ENCODE assay signal across 29 mouse cellular contexts in genomic region chr1:180791821-180792480, GRCm38 (mm10). TPM values are rescaled to one million over a fixed set of nuclear protein-coding genes. Genes with fewer than 3 reads are reported as not detected.
DNase-seq lines count a peak whose midpoint lies in the region; TF ChIP-seq lines count a peak whose summit lies in the region.
"Had no signal": no experiment of that assay in that cellular context is flagged by ENCODE, and none has a peak within 500 bp of the region (broad histone marks: within the 10 kb centered on the region; RNA-seq: fewer than 3 reads in every experiment).

No protein-coding gene starts in this region.

- DNase-seq in cerebellum, adult 11-12 months = peak; percentile 76
- DNase-seq in cerebellum, adult 8-10 months = no peak
- peak; percentile 18 for DNase-seq in 3T3-L1 (ENCODE audit: low read depth, low spot score)
- DNase-seq in cerebellum, adult 2 months = peak; percentile 48 to 67
- DNase-seq in cerebellum, postnatal 25 days = peak; percentile 71 to 75
- DNase-seq in urinary bladder, postnatal 4 days (ENCODE audit: low spot score in 2 of 2) = no peak
- no peak for DNase-seq in heart, postnatal 4 days
- DNase-seq: adrenal gland, adult 2 months; gastrocnemius, postnatal 25 days; heart, adult 11 months; heart, postnatal 36 days; kidney, adult 8-10 months; kidney, postnatal 4 days; layer of hippocampus, postnatal 36 days; liver; lung, adult 2 months; lung, postnatal 10 days; right cerebral cortex, postnatal 25 days had no signal

- no peak for TF ChIP-seq CTCF in cerebellum, adult 2 months (IDR thresholded peaks at IDR 0.05; ENCODE audit: borderline replicate concordance, insufficient read depth, low read depth, low read length)

- peaks cover 33% of the 10 kb centered on the region for H3K4me1 ChIP-seq in cerebellum, adult 2 months (ENCODE audit: control insufficient read depth, insufficient read depth, low read length)

- TF ChIP-seq POLR2A in cerebellum, adult 2 months (IDR thresholded peaks at IDR 0.05; ENCODE audit: borderline replicate concordance, insufficient read depth, low read length) = no peak

- no peak overlapping the region for H3K4me3 ChIP-seq in cerebellum, adult 2 months (replicated peaks; ENCODE audit: insufficient read depth, low read depth, low read length)
- H3K4me3 ChIP-seq: embryonic facial prominence, embryonic 13.5 days; forebrain, embryonic 10.5 days; forebrain, embryonic 15.5 days; hindbrain, embryonic 15.5 days; midbrain, embryonic 10.5 days; midbrain, embryonic 15.5 days; neural tube, embryonic 15.5 days; stomach, embryonic 15.5 days had no signal

- peak overlapping the region; percentile 15 for H3K27ac ChIP-seq in cerebellum, adult 2 months (ENCODE audit: insufficient read depth, low read length)
- H3K27ac ChIP-seq: embryonic facial prominence, embryonic 13.5 days; forebrain, embryonic 10.5 days; forebrain, embryonic 15.5 days; hindbrain, embryonic 15.5 days; kidney, postnatal 0 days; liver, embryonic 14.5 days; macrophage; midbrain, embryonic 10.5 days; midbrain, embryonic 15.5 days; neural tube, embryonic 15.5 days; stomach, embryonic 15.5 days had no signal

- WGBS in cerebellum, adult 2 months = 24% methylated on average over 14 of the region's 14 CpGs

- H3K27me3 ChIP-seq in cerebellum, adult 2 months (ENCODE audit: control insufficient read depth, insufficient read depth, low read length) = no peaks in the 10 kb centered on the region
- H3K27me3 ChIP-seq: embryonic facial prominence, embryonic 13.5 days; forebrain, embryonic 15.5 days; hindbrain, embryonic 15.5 days; neural tube, embryonic 15.5 days; stomach, embryonic 15.5 days had no signal

RNA-seq across cellular contexts. Expression of gene H3f3a, which starts 21.8 kb away (rescaled TPM):
- 463 and 518 TPM in 2 replicates for polyA plus RNA-seq in cerebellum, adult 2 months (2012; rRNA removed)
- 1,000 to 10,000 TPM in 1 of 2 experiments, 100 to 1,000 TPM in 1; 959 to 1,008 TPM for total RNA-seq in heart, postnatal 4 days (2021)

RNA-seq across cellular contexts. Expression of gene Sde2, which starts 59.0 kb away (rescaled TPM):
- 16.8 and 17.7 TPM in 2 replicates for polyA plus RNA-seq in cerebellum, adult 2 months (2012; rRNA removed)
- 10 to 100 TPM; 17.7 to 19.8 TPM for total RNA-seq in heart, postnatal 4 days (2021)

Comparison
In these comparisons a context has a peak if more than half of its experiments do, and no peak if none do; other contexts are left out.
1. DNase-seq: peak in cerebellum, adult 11-12 months (single experiment), 3T3-L1 (single experiment), cerebellum, adult 2 months (2 of 2) and cerebellum, postnatal 25 days (2 of 2); none in cerebellum, adult 8-10 months (single experiment), urinary bladder, postnatal 4 days (0 of 2) and heart, postnatal 4 days (single experiment).